Mouse (Mus musculus) gastrocnemius, adult 2 months (tissue): Measurements from ENCODE around the gene Plet1. TPM values are rescaled to one million over a fixed set of nuclear protein-coding genes. Genes with fewer than 3 reads are reported as not detected.

Experiments used
- DNase-seq: peaks from one replicate; pipeline ENCODE4 v3.0.0; 2022
- H3K27ac ChIP-seq: fragments of 200-600 bp; 2 replicates; pipeline ENCODE4 v1.8.1; 2022; ENCODE audit warnings: mild to moderate bottlenecking
- H3K4me3 ChIP-seq: fragments of 200-600 bp; 2 replicates; pipeline ENCODE4 v1.8.1; 2022; ENCODE audit warnings: mild to moderate bottlenecking, moderate library complexity
- CTCF ChIP-seq: fragments of 200-600 bp; IDR thresholded peaks from 2 replicates; pipeline ENCODE4 v1.8.1; 2022; ENCODE audit warnings: antibody characterized with exemption, mild to moderate bottlenecking, moderate library complexity
- intact Hi-C: fragments of 180-260 bp; cut with DNase I; formaldehyde crosslinking; loops from one replicate; pipeline ENCODE4 v1.15.1; 2025
- total RNA-seq, 2 experiments: library from RNA; stranded (reverse); gene quantifications; 2 replicates each; pipeline ENCODE4 v1.2.3; 2021

Plet1 gene
- total RNA-seq, 2 experiments from 2014 or later, result 0.36 TPM; not detected in 1

GRCm38 (mm10) chr9:50553547-50553946, 59.2 kb downstream of the Plet1 start:
- no peak for TF ChIP-seq CTCF
- intact Hi-C loops, result no loop called here
- Histone ChIP-seq H3K4me3 (no peak overlapping the region), H3K27ac (no peak overlapping the region)
- no peak for DNase-seq

GRCm38 (mm10) chr9:50554241-50555093, 60.1 kb downstream of the Plet1 start, which contains the start of gene Il18:
Gene Il18 (plus strand): TSS chr9:50554827.
- peak within 1 kb of the TSS; percentile 64 for H3K4me3 ChIP-seq
- intact Hi-C loops, result no loop called here
- TF ChIP-seq CTCF, result no peak
- H3K27ac ChIP-seq, result peak within 1 kb of the TSS; percentile 74
- peak; percentile 38 for DNase-seq

- Histone ChIP-seq H3K4me3 (peak within 1 kb of the TSS; percentile 64), H3K27ac (peak within 1 kb of the TSS; percentile 74)
- TF ChIP-seq CTCF, result no peak
- DNase-seq, result no peak
- intact Hi-C loops, result no loop called here
Observed at GRCm38 (mm10) chr9:50555094-50555446, 60.7 kb downstream of the Plet1 start, which contains the start of gene Bco2. Gene Bco2 (minus strand): TSS chr9:50555181.

Other genes with a start within 250 kb of the Plet1 start
- 100 to 1,000 TPM; 492 to 547 TPM for gene Rpl10-ps3, start 149.6 kb upstream of the Plet1 start, total RNA-seq
- 10 to 100 TPM; 10.4 to 11.9 TPM for gene Pts, start 34.2 kb downstream of the Plet1 start, total RNA-seq
- 1 to 10 TPM in 1 of 2 experiments, under 1 TPM in 1; 0.87 to 1.0 TPM for gene Il18, start 60.3 kb downstream of the Plet1 start, total RNA-seq
- under 1 TPM; 0.26 to 0.45 TPM for gene Bco2, start 60.7 kb downstream of the Plet1 start, total RNA-seq
- gene Tex12, start 66.8 kb downstream of the Plet1 start, total RNA-seq, result not detected
- 100 to 1,000 TPM; 269 to 419 TPM for gene Sdhd, start 109.3 kb downstream of the Plet1 start, total RNA-seq
- 100 to 1,000 TPM; 211 to 231 TPM for gene Timm8b, start 109.4 kb downstream of the Plet1 start, total RNA-seq
- under 1 TPM; 0.53 to 0.61 TPM for gene Pih1d2, start 122.8 kb downstream of the Plet1 start, total RNA-seq
- 10 to 100 TPM; 11.1 to 11.7 TPM for gene Nkapd1, start 122.9 kb downstream of the Plet1 start, total RNA-seq
- gene Dlat, start 165.3 kb downstream of the Plet1 start, total RNA-seq, result 100 to 1,000 TPM; 170 to 247 TPM
- gene Dixdc1, start 245.0 kb downstream of the Plet1 start, total RNA-seq, result 1 to 10 TPM; 2.6 to 4.7 TPM